Mouse (Mus musculus) erythroblast, adult 5-6 weeks (primary cell): ENCODE results near the gene Cep55. TPM values are rescaled to one million over a fixed set of nuclear protein-coding genes. Genes with fewer than 3 reads are reported as not detected.

ENCODE experiments used
- ATAC-seq: replicated peaks from 2 replicates; pipeline ENCODE4 v1.8.0; 2016; ENCODE audit warnings: moderate number of reproducible peaks, mild to moderate bottlenecking, moderate TSS enrichment, inconsistent platforms; ENCODE audit not compliant: poor library complexity, low FRiP score, severe bottlenecking
- total RNA-seq, 2 experiments: library from RNA; stranded (forward) in 1 of 2; stranded (reverse) in 1 of 2; fragments of 150-400 nt in 1 of 2; fragments of 200-764, 138-1000 nt in 1 of 2; gene quantifications; 2 replicates each; pipeline versions ENCODE4 v1.2.3 to v1.2.4; 2015 to 2017; ENCODE audit warnings: low replicate concordance in 2 of 2

The Cep55 gene
- total RNA-seq, 2 experiments from 2014 or later: 13.6 to 17.1 TPM

GRCm38 (mm10) chr19:38042261-38042722 lies 12.5 kb upstream of the Cep55 start:
- ATAC-seq: no peak

DNA sequence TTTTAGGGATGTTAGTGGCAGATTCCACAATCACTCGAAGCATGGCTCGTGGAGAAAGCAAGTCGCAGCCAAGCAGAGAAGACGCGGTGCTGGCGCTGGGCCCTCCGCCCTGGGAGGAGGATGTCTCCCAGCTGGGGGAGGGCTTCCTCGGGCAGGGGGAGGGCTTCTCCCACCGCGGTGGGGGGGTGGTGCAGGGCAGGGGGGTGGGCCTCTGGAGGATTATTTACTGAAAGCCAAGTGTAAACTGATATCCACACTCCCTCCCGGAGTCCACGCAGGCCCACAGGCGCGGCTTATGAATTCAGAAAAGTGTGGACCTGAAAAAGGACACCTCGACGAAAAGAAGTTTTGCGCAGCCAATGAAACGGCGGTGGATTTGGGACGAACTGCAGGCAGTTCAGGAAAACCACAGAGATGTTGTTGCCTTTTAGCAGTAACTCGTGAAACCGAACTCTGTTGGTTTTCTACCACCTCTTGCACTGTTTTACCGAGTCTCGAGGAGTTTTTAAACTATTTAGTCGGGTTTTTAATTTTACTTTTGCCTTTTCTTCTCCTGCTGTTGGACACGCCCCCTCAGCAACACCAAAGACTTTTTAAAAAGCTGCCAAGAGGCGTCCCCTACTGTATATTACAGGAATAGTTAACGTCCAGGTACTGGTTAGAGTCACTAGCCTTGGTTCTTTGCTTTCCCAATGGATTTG lies 11.4 kb upstream of the Cep55 start, which contains the start of gene Myof:
Myof (minus strand) TSS at position 297 of the 701 bp plus-strand sequence.
- no peak for ATAC-seq

DNA sequence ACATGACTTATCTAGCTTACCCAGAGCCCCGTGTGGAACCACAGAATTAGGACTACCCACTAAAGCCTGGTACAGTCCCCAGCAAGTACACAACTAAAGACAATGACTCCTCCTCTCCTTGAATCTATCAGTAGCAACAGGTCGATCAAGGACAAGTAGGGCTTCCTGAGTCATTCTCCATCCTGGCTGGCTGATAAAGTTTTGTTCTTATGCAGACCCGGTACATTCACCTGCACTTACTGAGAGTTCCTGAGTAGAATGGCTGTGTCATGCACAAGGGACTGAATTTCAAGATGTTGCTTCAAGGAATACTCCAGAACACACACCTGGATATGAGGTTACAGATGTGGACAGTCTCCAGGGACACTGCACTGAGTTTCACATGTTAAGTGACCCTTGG lies 9.6 kb upstream of the Cep55 start:
- no peak for ATAC-seq

DNA sequence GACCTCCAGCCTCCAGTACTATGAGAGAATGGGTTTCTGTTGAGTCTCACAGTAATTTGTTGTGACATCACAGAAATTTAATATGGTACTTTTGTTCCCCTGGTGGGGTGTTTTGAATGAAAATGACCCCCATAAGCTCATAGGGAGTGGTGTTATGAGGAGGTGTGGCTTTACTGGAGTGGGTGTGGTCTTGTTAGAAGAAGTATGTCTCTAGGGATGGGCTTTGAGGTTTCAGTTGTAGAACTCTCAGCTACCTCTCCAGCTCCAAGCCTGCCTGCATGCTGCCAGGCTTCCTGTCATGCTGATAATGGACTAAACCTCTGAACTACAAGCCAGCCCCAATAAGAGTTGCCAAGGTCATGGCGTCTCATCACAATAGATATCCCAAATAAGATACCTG lies 5.1 kb upstream of the Cep55 start:
- ATAC-seq: no peak

- no peak for ATAC-seq
These were observed 1.4 kb upstream of the Cep55 start for GRCm38 (mm10) chr19:38053227-38054041.

DNA sequence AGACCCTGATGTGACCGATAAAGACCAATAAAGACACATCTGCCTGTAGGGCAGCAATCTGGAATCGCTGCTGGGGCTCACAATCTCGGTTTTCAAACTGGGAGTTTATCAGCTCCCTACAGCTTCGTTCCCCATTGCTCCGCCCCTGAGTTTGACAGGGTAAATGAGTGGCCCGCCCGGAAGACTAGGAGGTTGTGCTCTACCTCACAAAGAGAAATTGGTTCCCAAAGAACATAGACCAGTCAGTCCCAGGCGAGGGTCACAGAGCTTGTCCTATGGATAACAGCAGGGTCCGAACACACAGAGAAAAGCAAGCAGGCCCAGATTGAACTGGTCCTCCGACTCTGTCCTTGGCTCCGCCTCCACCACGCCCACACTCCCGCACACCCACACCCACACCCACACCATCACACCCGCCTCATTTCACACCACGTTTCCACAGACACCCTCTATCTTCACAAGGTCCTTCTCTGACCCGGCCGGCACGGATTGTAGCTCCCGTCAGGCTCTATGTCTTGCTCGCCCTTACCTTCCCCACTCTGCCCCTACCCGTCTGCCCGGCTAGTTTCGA lies 577 bp upstream of the Cep55 start:
- no peak for ATAC-seq

DNA sequence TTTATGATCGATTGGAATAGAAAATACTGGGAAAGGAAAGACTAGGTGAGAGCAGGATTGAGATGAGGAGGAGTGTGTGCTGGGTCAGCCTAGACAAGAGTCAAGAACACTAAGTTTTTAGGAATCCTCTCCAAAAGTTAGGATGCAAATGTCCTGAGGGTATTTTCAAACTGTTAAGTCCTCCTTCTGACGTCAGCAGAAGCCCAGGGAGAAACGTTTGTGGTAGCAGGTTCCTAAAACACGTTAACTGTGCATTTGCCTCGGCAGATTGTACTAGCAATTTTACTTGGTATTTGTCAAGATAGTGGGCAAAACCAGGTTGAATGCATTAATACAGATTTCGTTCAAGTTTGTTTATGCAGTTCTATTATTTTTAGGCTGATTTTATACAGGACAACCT lies 987 bp downstream of the Cep55 start:
- ATAC-seq: no peak

- no peak for ATAC-seq
These were observed 1.5 kb downstream of the Cep55 start for GRCm38 (mm10) chr19:38056276-38056675.

DNA sequence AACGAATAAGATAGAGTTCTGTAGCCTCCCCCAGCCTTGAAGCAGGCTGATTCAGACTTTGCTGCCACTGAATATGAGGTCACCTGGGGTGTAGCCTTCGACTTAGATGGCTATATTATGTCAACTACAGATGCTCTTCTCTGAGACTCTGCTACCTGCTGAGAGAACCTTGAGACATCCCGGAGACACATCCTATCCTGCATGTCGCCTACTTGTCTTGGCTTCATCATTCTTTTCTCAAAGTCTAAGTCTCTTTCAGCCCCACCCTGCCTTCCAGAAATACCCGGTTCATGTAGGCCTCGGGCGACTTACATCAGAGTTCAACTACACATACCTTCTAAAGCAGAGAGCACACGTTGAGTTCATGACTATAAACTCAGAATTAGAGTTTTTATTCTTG lies 2.1 kb downstream of the Cep55 start:
- no peak for ATAC-seq

DNA sequence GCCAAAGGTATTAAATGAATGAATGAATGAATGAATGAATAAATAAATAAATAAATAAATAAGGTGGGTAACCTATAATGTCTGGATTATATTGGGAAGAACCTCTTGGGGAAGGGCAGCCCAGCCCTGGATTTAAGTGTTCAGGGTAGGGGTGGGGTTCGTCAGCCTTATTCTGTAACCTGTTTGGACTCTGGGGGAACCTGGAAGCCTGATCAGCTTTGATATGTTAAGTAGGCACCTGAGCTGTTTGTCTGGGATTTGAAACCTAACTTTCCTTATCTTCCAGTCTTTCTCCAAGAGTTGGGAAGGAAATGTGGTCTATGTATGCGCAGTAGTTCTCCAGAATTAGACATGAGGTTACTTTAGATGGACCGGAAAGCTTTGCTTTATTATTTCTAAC lies 8.4 kb downstream of the Cep55 start:
- ATAC-seq: no peak

GRCm38 (mm10) chr19:38064051-38064450 lies 9.2 kb downstream of the Cep55 start:
- no peak for ATAC-seq

- no peak for ATAC-seq
These were observed 18.4 kb downstream of the Cep55 start for GRCm38 (mm10) chr19:38073226-38073625.

- ATAC-seq: no peak
These were observed 20.2 kb downstream of the Cep55 start for GRCm38 (mm10) chr19:38075051-38075450.

- no peak for ATAC-seq
These were observed 21.4 kb downstream of the Cep55 start for GRCm38 (mm10) chr19:38076251-38076650.

GRCm38 (mm10) chr19:38077851-38078540 lies 23.2 kb downstream of the Cep55 start:
- ATAC-seq: no peak

GRCm38 (mm10) chr19:38081361-38081760 lies 26.6 kb downstream of the Cep55 start:
- ATAC-seq: no peak

DNA sequence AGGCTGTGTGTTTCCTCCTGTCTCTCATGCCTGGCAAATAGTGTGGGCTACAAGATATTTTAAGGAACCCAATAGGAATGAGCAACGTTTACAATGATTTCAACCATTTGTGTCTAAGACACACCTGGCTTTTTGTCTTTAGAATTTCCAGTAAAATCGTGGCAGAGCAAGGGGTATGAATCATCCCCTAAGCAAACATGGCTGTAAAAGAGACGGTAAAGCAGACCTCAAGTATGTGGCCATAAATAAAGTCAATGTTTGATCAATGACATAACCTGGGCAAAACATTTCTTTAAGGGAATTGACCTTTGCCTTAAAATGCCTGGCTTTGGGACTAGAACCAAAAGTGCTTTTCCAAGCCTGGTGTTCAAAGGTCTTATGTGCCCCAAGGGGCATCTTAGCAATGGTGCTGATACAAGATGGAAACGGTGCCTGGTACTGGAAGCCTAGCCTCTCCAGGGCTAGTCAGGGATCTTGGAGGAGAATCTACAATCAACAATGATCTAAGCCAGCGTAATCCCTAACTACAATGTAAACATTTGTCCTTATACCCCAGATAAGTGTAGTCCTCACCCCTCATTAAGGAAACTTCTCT lies 28.2 kb downstream of the Cep55 start:
- ATAC-seq: no peak

DNA sequence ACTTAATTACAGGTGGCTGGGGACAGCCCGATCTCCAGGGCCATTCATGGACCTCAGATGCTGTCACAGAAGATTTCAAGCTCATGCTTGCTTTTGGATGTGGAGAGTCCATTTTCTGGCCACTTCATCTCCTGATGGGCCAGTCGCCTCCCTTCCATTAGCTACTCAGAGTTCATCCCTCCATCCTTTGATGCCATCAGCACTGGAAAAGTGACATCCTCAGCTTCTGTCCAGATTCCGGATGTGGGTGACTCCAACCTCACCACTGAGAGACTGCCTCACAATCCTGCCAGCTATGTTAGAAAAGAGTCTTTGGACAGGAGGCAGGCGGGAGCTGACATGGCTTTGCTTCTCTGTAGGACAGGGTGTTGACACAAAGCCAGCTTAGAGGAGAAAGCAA lies 31.0 kb downstream of the Cep55 start:
- ATAC-seq: no peak

DNA sequence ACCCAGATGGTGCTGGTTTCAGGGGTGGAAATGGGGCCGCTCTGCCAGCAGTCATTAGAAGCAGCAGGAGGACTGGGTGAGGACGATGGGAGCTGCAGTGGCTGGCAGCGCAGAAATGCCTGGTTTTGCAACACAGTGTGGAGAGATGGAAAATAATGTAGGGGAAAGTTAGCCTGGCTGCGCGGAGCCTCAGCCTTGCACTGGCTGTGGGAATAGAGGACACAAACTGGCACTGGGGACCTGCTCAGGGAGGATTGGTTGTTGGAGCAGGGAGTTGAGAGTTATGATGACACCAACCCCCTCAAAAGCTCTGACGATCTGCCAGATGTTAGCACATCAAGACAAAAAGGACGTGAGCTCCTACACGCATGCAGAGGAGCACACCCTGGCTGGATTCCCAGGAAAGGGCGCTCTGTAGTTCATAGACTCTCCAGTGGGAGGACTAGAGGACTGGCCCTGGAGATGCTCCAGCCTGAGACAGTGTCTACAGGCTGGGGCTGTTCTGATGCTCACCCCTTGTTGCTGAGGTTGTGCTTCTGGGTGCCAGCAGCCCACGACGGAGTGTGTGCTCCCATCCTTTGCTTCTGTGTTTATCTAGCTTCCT lies 32.2 kb downstream of the Cep55 start:
- no peak for ATAC-seq
